Mouse (Mus musculus): ENCODE data around the gene Pard3b. TPM values are rescaled to one million over a fixed set of nuclear protein-coding genes. Genes with fewer than 3 reads are reported as not detected.

The Pard3b gene
- polyA plus RNA-seq, 1 experiment = not detected

DNA sequence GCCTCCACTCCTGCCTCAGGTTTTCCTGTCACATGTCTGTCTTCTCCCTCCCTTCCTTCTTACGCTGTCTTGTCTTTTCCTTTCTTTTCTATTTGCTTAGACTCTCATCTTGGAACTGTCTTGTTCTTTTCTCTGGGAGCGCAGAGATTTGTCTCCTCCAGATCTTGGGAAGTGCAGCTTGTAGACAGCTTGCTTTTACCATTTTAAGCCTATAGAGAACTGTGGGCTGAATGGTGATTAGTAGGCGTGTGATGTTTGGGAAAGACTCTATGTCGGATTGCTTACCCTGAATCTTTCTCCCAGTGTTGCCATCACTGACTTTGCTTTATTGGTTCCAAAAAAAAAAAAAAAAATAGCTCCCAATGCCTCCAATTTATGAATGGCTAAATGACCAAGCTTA is 760.1 kb downstream of the Pard3b start:
- TF ChIP-seq GATA1 (IDR thresholded peaks at IDR 0.05; ENCODE audit: low read length) = no peak

DNA sequence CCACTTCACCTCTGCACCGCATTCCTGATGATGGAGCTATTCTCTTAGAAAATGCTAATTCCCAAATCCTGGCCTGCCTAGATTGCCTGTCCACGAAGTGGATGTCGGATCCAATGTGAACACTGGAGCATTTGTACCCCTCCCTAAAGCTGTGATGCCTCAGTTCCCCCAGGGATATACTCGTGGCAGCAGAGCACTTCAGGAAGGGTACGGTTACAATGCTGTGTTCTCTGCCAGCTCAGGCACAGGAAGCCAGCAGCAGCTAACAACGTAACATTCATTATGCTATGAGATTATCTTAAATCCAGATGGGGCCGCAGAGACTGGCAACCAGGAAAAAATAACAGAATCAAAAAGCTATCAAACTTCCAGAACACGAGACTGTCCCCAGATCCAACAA is 766.4 kb downstream of the Pard3b start:
- TF ChIP-seq GATA1 (IDR thresholded peaks at IDR 0.05; ENCODE audit: low read length) = no peak

- no peak for TF ChIP-seq GATA1 (IDR thresholded peaks at IDR 0.05; ENCODE audit: low read length)
These were observed 772.7 kb downstream of the Pard3b start for GRCm38 (mm10) chr1:62411368-62411767.

- no peak for TF ChIP-seq GATA1 (IDR thresholded peaks at IDR 0.05; ENCODE audit: low read length)
These were observed 773.4 kb downstream of the Pard3b start for GRCm38 (mm10) chr1:62412019-62412418.

DNA sequence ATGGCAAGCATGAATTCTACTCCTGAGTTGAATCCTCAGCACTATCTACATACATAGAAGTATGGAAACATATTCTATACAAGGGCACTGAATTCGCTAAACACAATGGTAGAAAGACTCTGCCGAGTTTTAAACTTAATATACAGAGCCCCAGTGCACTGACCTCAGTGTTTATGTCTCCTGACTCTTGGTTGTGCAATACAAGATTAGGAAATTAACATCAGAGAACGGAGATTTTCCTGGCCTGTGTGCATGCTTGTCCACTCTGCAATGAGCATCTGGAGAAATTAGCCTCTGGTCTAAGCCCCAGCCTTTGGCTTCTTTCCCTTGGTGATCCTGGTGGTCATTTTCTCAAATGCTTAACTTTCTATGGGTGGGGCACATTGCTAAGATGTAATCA is 774.4 kb downstream of the Pard3b start:
- TF ChIP-seq GATA1 (IDR thresholded peaks at IDR 0.05; ENCODE audit: low read length) = no peak

DNA sequence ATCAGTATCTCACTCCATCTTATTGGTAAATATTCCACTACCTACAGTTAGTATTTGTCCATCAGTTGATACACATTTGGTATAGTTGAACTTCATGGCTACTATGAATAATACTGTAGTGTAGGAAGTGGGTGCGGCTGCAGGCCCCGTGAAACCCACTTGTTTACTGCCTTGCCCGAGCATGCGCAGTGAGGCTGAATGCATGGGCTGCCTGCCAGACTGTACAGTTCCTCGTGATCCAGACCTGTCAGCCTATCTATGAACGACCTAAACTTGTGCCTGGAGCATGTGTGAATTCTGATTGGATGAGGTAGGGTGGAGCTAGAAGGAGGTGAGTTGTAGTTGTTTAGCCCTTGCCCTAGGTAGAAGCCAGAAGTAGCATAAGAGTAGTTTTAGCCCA is 775.9 kb downstream of the Pard3b start:
- TF ChIP-seq GATA1 (IDR thresholded peaks at IDR 0.05; ENCODE audit: low read length) = no peak

GRCm38 (mm10) chr1:62416627-62417374 is 778.2 kb downstream of the Pard3b start:
- no peak for TF ChIP-seq GATA1 (IDR thresholded peaks at IDR 0.05; ENCODE audit: low read length)

DNA sequence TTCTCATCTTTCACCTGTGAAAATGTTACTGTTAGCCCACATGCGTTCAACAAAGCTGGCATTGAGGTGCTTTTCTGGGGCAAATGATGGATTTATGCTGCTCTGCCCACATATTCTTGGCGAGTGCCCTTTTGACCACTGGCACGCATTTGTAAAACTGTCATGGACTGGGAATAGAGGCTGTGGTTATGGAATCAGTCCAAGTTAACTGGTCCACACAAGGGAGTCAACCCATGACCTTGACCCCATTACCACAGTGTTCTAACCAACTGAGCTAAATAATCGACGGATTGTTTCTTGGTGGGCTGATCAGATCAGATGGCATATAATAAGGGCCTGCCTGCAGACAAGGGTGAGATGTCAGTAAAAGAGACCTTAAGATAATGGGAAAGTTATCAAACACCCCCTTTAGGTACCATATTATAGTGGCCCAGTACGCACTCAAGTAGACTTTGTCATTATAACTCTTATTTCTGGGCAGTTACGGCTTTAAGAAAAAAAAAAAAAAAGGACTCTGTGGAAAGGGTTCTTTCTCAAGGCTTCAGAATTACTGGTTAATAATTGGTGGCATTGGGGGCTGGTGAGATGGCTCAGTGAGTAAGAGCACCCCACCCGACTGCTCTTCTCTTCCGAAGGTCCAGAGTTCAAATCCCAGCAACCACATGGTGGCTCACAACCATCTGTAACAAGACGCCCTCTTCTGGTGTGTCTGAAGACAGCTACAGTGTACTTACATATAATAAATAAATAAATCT is 784.4 kb downstream of the Pard3b start:
- no peak for TF ChIP-seq GATA1 (IDR thresholded peaks at IDR 0.05; ENCODE audit: low read length)

- no peak for TF ChIP-seq GATA1 (IDR thresholded peaks at IDR 0.05; ENCODE audit: low read length)
These were observed 786.7 kb downstream of the Pard3b start for GRCm38 (mm10) chr1:62425369-62425768.

DNA sequence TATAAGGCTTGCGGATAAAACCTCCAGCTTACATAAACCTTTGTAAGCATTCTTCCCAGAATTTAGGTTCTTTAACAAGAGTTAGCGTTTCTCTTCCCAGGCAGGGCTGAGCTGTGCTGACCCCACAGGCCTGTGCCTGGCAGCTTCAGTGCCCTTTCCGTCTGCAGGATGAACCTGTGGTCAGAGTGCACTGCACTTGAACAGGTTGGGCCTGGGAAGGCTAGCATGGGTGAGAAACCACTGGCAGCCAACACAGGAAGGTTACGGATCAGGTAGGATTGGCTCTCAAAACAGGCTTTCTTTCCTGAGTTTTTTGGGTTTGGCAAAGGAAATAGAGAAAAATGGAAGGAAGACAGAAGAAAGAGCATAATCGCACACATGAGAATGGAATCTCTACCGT is 790.1 kb downstream of the Pard3b start:
- TF ChIP-seq GATA1 (IDR thresholded peaks at IDR 0.05; ENCODE audit: low read length) = no peak

- TF ChIP-seq GATA1 (IDR thresholded peaks at IDR 0.05; ENCODE audit: low read length) = no peak
These were observed 790.9 kb downstream of the Pard3b start for GRCm38 (mm10) chr1:62429333-62430182.

DNA sequence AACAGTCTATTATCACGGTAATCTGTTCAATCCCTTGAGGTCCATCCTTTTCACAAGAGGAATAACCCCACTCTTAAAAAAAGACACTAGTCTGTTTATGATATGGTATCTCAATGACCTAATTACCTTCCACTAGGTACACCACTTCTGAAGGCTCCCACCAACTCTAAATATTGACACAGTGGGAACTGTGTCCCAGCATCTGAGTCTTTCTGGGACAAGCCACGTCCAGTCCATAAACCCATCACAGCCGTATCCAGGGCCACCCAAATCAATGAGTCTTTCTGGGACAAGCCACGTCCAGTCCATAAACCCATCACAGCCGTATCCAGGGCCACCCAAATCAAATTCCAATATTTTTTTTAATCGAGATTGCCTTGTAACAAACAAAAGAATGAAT is 792.4 kb downstream of the Pard3b start:
- TF ChIP-seq GATA1 (IDR thresholded peaks at IDR 0.05; ENCODE audit: low read length) = no peak

GRCm38 (mm10) chr1:62433891-62434290 is 795.3 kb downstream of the Pard3b start:
- no peak for TF ChIP-seq GATA1 (IDR thresholded peaks at IDR 0.05; ENCODE audit: low read length)

DNA sequence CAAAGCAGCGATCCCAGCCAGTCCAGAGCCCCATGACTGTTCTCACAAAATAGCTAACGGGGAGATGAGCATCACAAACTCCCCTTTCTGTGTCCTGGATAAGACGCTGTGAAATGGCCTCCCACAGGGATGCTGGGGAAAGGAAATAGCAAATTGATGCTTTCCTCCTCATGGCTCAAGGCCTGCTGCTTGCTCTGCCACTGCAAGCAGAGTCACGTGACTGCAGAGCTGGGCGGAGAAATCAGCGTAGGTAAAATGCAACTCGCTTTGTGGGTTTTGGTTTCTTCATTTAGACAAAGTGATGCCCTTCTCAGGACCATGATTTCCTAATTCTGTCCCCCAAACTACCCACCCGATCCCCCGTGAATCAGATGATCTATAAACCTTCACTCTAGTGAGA is 797.2 kb downstream of the Pard3b start:
- TF ChIP-seq GATA1 (IDR thresholded peaks at IDR 0.05; ENCODE audit: low read length) = no peak

DNA sequence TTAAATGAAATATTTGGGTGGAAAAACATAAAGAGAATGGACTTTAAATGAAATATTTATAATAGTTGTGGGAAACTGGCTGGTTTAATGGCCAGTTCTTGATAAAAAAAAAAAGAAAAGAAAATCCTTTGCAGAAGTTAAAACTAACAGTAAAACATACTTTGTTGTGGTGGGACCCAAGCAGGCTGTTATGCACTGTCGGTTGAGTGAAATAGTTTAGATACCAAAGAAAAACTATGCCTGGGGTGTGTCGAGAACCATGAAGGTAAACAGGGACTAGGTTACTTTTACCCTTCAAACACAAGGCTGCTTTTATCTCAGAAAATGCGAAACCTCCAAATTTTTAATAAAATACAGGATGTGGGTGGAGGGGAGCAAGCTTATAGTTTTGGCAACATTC is 797.7 kb downstream of the Pard3b start:
- no peak for TF ChIP-seq GATA1 (IDR thresholded peaks at IDR 0.05; ENCODE audit: low read length)

DNA sequence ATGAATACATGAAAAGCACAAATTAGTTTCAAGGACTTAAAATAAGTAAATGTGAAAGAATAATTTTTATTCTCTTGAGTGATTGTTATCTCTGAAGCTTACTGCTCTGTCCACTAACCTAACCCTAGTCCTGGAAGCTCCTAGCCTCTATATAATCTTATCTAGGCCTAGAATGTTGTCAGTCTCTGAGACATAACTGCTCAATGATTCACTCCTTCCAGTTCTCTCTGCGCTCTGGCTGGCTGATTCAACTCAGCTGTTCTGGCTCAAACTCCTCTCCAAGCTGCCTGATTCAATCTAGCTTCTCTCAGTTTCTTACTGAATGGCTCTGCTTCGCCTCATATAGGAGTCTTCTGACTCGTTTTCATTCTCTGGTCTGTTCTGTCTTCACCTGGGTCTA is 798.9 kb downstream of the Pard3b start:
- TF ChIP-seq GATA1 (IDR thresholded peaks at IDR 0.05; ENCODE audit: low read length) = no peak

Measured in G1E-ER4 (cell line).